Mouse (Mus musculus) neural tube, embryonic 13.5 days (tissue): ENCODE measurements at regions not wholly inside any gene's neighbourhood (a gene's known extent, or its start where the extent isn't known, plus 50 kb on each side); places are given as distances from the start of the nearest gene placed in this dataset.

ENCODE experiments used
- ATAC-seq: fragments of 200-750 bp; cut with Nextera tagmentation; 2 replicates; pipeline ENCODE4 v1.8.0; 2017; ENCODE audit warnings: low read depth, mild to moderate bottlenecking, moderate TSS enrichment, moderate library complexity
- H3K27ac ChIP-seq: fragments of 300-500 bp; sonication (generic); replicated peaks from 2 replicates; pipeline ENCODE4 v1.5.1; 2015; ENCODE audit warnings: moderate library complexity, mild to moderate bottlenecking, inconsistent platforms
- H3K27me3 ChIP-seq: fragments of 300-500 bp; sonication (generic); 2 replicates; pipeline ENCODE4 v1.6.1; 2015; ENCODE audit warnings: mild to moderate bottlenecking, inconsistent platforms
- H3K36me3 ChIP-seq: fragments of 300-500 bp; sonication (generic); 2 replicates; pipeline ENCODE4 v1.6.1; 2015; ENCODE audit warnings: mild to moderate bottlenecking, inconsistent platforms
- H3K4me1 ChIP-seq: fragments of 300-500 bp; sonication (generic); replicated peaks from 2 replicates; pipeline ENCODE4 v1.6.1; 2015; ENCODE audit warnings: inconsistent platforms
- H3K4me2 ChIP-seq: fragments of 300-500 bp; sonication (generic); 2 replicates; pipeline ENCODE4 v1.6.1; 2015; ENCODE audit warnings: inconsistent platforms, mild to moderate bottlenecking, moderate library complexity
- H3K4me3 ChIP-seq: fragments of 300-500 bp; sonication (generic); 2 replicates; pipeline ENCODE4 v1.5.1; 2015; ENCODE audit warnings: mild to moderate bottlenecking, inconsistent platforms
- H3K9ac ChIP-seq: fragments of 300-500 bp; sonication (generic); 2 replicates; pipeline ENCODE4 v1.6.1; 2015; ENCODE audit warnings: moderate library complexity, mild to moderate bottlenecking, inconsistent platforms
- H3K9me3 ChIP-seq: fragments of 300-500 bp; sonication (generic); 2 replicates; pipeline ENCODE4 v1.6.1; 2016; ENCODE audit warnings: inconsistent platforms
- WGBS: fragments of 180-500 bp; shearing (Covaris S2); methylation state at CpG from one replicate; pipeline ENCODE4 v1.1.7; 2015; 5-methylcytosine and 5-hydroxymethylcytosine counted together

DNA sequence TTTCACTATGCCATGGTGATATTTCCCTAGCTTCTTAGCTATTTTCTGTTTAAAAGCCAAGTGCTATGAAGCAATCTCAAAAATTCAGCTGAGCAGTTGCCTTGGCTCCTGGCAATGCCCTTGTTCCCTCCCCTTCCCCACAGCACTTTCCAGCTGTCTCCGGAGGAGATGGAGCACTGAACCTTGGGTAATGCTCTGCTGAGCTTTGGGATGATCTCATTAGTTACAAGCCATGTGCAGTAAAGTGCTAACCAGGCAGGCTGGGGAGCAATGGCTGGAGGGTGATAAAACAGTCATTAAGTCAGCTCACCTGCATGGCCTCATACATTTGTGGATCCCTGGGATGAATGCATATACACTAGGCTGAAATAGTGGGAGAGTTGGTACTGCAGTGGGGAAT, 659.4 kb downstream of the Rab28 start:
- H3K9ac ChIP-seq, result no peak overlapping the region
- H3K36me3 ChIP-seq, result no peaks in the 10 kb centered on the region
- no peak overlapping the region for H3K4me2 ChIP-seq
- H3K4me1 ChIP-seq, result no peaks in the 10 kb centered on the region
- H3K9me3 ChIP-seq, result no peaks in the 10 kb centered on the region
- no peaks in the 10 kb centered on the region for H3K27me3 ChIP-seq
- peak; percentile 76 for ATAC-seq
- H3K27ac ChIP-seq, result no peak overlapping the region
- 20% methylated on average over 1 of the region's 1 CpGs for WGBS
- no peak overlapping the region for H3K4me3 ChIP-seq

DNA sequence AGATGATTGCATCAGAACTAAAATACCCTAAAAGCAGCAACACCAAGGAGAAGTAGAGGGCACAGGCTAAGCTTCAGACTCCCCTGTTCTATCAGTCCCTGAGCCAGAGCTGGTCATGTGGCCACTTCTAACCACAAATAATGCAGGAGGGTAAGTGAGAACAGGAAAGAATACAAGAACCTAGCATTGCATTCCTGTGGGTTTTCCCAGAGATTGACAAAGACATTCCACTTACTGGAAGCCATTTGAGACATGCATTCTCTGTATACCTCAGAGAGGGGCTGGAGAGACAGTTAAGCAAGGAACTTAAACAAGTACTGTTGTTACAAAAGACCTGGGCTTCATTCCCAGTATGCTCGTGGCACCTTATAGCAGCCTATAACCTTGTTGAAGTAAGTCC, 662.7 kb downstream of the Rab28 start:
- ATAC-seq, result no peak
- 61% methylated on average over 1 of the region's 1 CpGs for WGBS
- no peaks in the 10 kb centered on the region for H3K27me3 ChIP-seq

DNA sequence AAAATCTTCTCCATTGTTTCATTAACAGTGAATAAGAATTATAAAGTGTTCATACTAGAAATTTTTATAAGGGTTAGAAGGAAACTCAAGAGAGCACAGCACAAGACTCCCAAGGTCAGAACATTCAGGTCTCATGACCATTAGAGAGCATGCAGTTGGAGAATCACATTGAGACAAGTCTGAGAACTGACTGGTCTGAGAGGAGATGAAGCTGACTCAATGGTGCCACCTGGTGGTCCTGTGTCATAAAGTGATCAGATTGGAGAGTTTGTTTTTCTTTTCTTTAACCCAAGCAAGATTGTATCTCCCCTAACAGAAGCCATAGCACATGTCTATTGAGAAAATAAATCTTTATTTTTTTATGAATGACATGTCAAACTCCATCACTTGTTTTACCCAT, 663.5 kb downstream of the Rab28 start:
- H3K9me3 ChIP-seq, result no peaks in the 10 kb centered on the region
- H3K9ac ChIP-seq, result no peak overlapping the region
- H3K27me3 ChIP-seq, result no peaks in the 10 kb centered on the region
- no peaks in the 10 kb centered on the region for H3K4me1 ChIP-seq
- H3K36me3 ChIP-seq, result no peaks in the 10 kb centered on the region
- H3K4me2 ChIP-seq, result no peak overlapping the region
- peak; percentile 50 for ATAC-seq
- no peak overlapping the region for H3K27ac ChIP-seq
- no peak overlapping the region for H3K4me3 ChIP-seq

More for the DNA sequence above, 662.7 kb downstream of the Rab28 start:
- Histone ChIP-seq H3K4me2 (no peak overlapping the region), H3K4me3 (no peak overlapping the region), H3K9ac (no peak overlapping the region), H3K4me1 (no peaks in the 10 kb centered on the region), H3K27ac (no peak overlapping the region), H3K9me3 (no peaks in the 10 kb centered on the region), H3K36me3 (no peaks in the 10 kb centered on the region)

GRCm38 (mm10) chr5:41038790-41039189, 669.2 kb downstream of the Rab28 start:
- ATAC-seq, result no peak
- H3K4me1 ChIP-seq, result no peaks in the 10 kb centered on the region
- WGBS, result 80% methylated on average over 4 of the region's 4 CpGs

GRCm38 (mm10) chr5:41006692-41007091, 701.3 kb downstream of the Rab28 start:
- no peak overlapping the region for H3K4me3 ChIP-seq
- WGBS, result 61% methylated on average over 3 of the region's 3 CpGs
- ATAC-seq, result no peak

More at GRCm38 (mm10) chr5:41038790-41039189, 669.2 kb downstream of the Rab28 start:
- Histone ChIP-seq H3K27ac (no peak overlapping the region), H3K9ac (no peak overlapping the region), H3K4me2 (no peak overlapping the region), H3K27me3 (no peaks in the 10 kb centered on the region), H3K36me3 (no peaks in the 10 kb centered on the region), H3K4me3 (no peak overlapping the region), H3K9me3 (no peaks in the 10 kb centered on the region)

GRCm38 (mm10) chr5:40986562-40986961, 721.4 kb downstream of the Rab28 start:
- Histone ChIP-seq H3K9ac (no peak overlapping the region), H3K4me2 (no peak overlapping the region), H3K9me3 (no peaks in the 10 kb centered on the region), H3K4me1 (no peaks in the 10 kb centered on the region), H3K27me3 (no peaks in the 10 kb centered on the region), H3K27ac (no peak overlapping the region), H3K36me3 (no peaks in the 10 kb centered on the region), H3K4me3 (no peak overlapping the region)
- ATAC-seq, result no peak
- 51% methylated on average over 7 of the region's 7 CpGs for WGBS

More at GRCm38 (mm10) chr5:41006692-41007091, 701.3 kb downstream of the Rab28 start:
- H3K36me3 ChIP-seq, result no peaks in the 10 kb centered on the region
- H3K27ac ChIP-seq, result no peak overlapping the region
- H3K9ac ChIP-seq, result no peak overlapping the region
- H3K4me2 ChIP-seq, result no peak overlapping the region
- no peaks in the 10 kb centered on the region for H3K9me3 ChIP-seq
- H3K27me3 ChIP-seq, result no peaks in the 10 kb centered on the region
- no peaks in the 10 kb centered on the region for H3K4me1 ChIP-seq

GRCm38 (mm10) chr5:40974892-40975291, 733.1 kb downstream of the Rab28 start:
- WGBS, result 95% methylated on average over 1 of the region's 1 CpGs
- Histone ChIP-seq H3K27me3 (no peaks in the 10 kb centered on the region), H3K9me3 (no peaks in the 10 kb centered on the region), H3K4me1 (no peaks in the 10 kb centered on the region), H3K4me2 (no peak overlapping the region), H3K36me3 (no peaks in the 10 kb centered on the region), H3K27ac (no peak overlapping the region), H3K9ac (no peak overlapping the region), H3K4me3 (no peak overlapping the region)
- no peak for ATAC-seq

GRCm38 (mm10) chr5:40952901-40953595, 754.9 kb downstream of the Rab28 start:
- H3K4me2 ChIP-seq, result no peak overlapping the region
- H3K27me3 ChIP-seq, result no peaks in the 10 kb centered on the region
- 5% methylated on average over 4 of the region's 4 CpGs for WGBS
- H3K9ac ChIP-seq, result no peak overlapping the region
- H3K27ac ChIP-seq, result no peak overlapping the region
- H3K4me1 ChIP-seq, result no peaks in the 10 kb centered on the region
- no peaks in the 10 kb centered on the region for H3K9me3 ChIP-seq
- H3K36me3 ChIP-seq, result no peaks in the 10 kb centered on the region
- no peak overlapping the region for H3K4me3 ChIP-seq
- peak; percentile 93 for ATAC-seq

- Histone ChIP-seq H3K9ac (no peak overlapping the region), H3K9me3 (no peaks in the 10 kb centered on the region), H3K4me1 (no peaks in the 10 kb centered on the region), H3K27me3 (no peaks in the 10 kb centered on the region), H3K4me3 (no peak overlapping the region), H3K36me3 (no peaks in the 10 kb centered on the region), H3K27ac (no peak overlapping the region), H3K4me2 (no peak overlapping the region)
- ATAC-seq, result no peak
- WGBS, result 78% methylated on average over 3 of the region's 3 CpGs
These were observed 778.8 kb downstream of the Rab28 start for GRCm38 (mm10) chr5:40929127-40929526.

DNA sequence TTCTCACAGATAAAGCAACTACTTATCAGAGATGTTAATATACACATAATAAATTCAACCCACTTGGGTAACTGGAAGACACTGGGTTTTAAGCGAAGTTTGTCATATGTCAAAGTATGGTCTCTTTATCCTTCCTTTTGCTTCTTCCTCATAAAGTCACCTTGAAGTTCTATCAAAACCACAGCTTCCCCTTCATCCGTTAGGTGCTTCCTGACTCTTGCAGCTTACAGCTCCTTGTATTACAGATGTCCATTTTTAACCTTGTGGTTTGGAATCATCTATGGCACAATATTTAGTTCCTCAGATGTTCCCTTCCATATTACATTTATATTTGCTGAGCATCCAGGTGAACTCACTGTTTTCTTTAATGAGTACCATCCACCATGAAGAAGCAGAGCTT, 787.0 kb downstream of the Rab28 start:
- Histone ChIP-seq H3K4me3 (no peak overlapping the region), H3K27me3 (no peaks in the 10 kb centered on the region), H3K4me1 (no peaks in the 10 kb centered on the region), H3K9ac (no peak overlapping the region), H3K27ac (no peak overlapping the region), H3K9me3 (no peaks in the 10 kb centered on the region), H3K36me3 (no peaks in the 10 kb centered on the region), H3K4me2 (no peak overlapping the region)
- ATAC-seq, result no peak
- 90% methylated on average over 2 of the region's 2 CpGs for WGBS

- no peaks in the 10 kb centered on the region for H3K36me3 ChIP-seq
- no peak overlapping the region for H3K9ac ChIP-seq
- no peak overlapping the region for H3K27ac ChIP-seq
- H3K27me3 ChIP-seq, result no peaks in the 10 kb centered on the region
- no peaks in the 10 kb centered on the region for H3K4me1 ChIP-seq
- H3K9me3 ChIP-seq, result no peaks in the 10 kb centered on the region
- ATAC-seq, result no peak
- 88% methylated on average over 3 of the region's 3 CpGs for WGBS
- H3K4me2 ChIP-seq, result no peak overlapping the region
- no peak overlapping the region for H3K4me3 ChIP-seq
These were observed 799.2 kb downstream of the Rab28 start for GRCm38 (mm10) chr5:40908803-40909202.

GRCm38 (mm10) chr5:40901742-40902141, 806.2 kb downstream of the Rab28 start:
- H3K4me3 ChIP-seq, result no peak overlapping the region
- H3K27ac ChIP-seq, result no peak overlapping the region

DNA sequence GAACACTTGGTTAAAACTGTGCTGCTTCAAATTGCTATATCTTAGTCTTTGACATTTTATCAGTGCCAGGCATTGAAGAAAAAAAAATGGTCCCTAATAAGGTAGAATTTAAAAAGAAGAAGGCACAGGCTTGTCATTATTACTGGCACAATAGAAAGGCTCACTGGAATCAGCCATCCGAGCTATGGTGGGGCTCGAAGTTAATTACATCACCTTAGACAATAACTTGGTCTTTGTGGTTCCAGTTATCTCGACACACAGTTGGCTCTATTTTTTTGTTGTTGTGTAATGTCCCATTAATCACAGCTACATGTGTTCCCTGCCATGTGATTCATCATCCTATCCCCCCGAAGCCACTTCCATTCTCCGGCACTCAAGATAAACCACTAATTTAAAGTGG, 825.1 kb downstream of the Rab28 start:
- Histone ChIP-seq H3K4me3 (no peak overlapping the region), H3K9ac (no peak overlapping the region)
- no peak for ATAC-seq

More at GRCm38 (mm10) chr5:40901742-40902141, 806.2 kb downstream of the Rab28 start:
- no peak for ATAC-seq
- Histone ChIP-seq H3K4me1 (no peaks in the 10 kb centered on the region), H3K9me3 (no peaks in the 10 kb centered on the region), H3K4me2 (no peak overlapping the region), H3K9ac (no peak overlapping the region), H3K36me3 (no peaks in the 10 kb centered on the region), H3K27me3 (no peaks in the 10 kb centered on the region)
- WGBS, result 94% methylated on average over 1 of the region's 1 CpGs

More for the DNA sequence above, 825.1 kb downstream of the Rab28 start:
- Histone ChIP-seq H3K27me3 (no peaks in the 10 kb centered on the region), H3K36me3 (no peaks in the 10 kb centered on the region), H3K4me2 (no peak overlapping the region), H3K4me1 (no peaks in the 10 kb centered on the region), H3K9me3 (no peaks in the 10 kb centered on the region), H3K27ac (no peak overlapping the region)
- WGBS, result 70% methylated on average over 5 of the region's 5 CpGs
